Mouse (Mus musculus) kidney, embryonic 16.5 days (tissue): Measurements from ENCODE around the gene Ephb1. TPM values are rescaled to one million over a fixed set of nuclear protein-coding genes. Genes with fewer than 3 reads are reported as not detected.

Experiments
- ATAC-seq: fragments of 200-750 bp; cut with Nextera tagmentation; 2 replicates; pipeline ENCODE4 v1.8.0; 2017; ENCODE audit warnings: moderate TSS enrichment; ENCODE audit not compliant: low FRiP score, low TSS enrichment
- H3K27ac ChIP-seq: fragments of 300-500 bp; sonication (generic); 2 replicates; pipeline ENCODE4 v1.5.1; 2014; ENCODE audit warnings: low read length
- H3K27me3 ChIP-seq: fragments of 300-500 bp; sonication (generic); 2 replicates; pipeline ENCODE4 v1.6.1; 2014; ENCODE audit warnings: low read length, control low read depth, mixed read lengths; ENCODE audit not compliant: insufficient read depth
- H3K36me3 ChIP-seq: fragments of 300-500 bp; sonication (generic); 2 replicates; pipeline ENCODE4 v1.6.1; 2014; ENCODE audit warnings: low read length, control low read depth, mixed read lengths; ENCODE audit not compliant: insufficient read depth
- H3K4me1 ChIP-seq: fragments of 300-500 bp; sonication (generic); 2 replicates; pipeline ENCODE4 v1.6.1; 2014; ENCODE audit warnings: low read length, control low read depth, mixed read lengths; ENCODE audit not compliant: insufficient read depth
- H3K4me2 ChIP-seq: fragments of 300-500 bp; sonication (generic); replicated peaks from 2 replicates; pipeline ENCODE4 v1.6.1; 2014; ENCODE audit warnings: low read depth, low read length
- H3K4me3 ChIP-seq: fragments of 300-500 bp; sonication (generic); 2 replicates; pipeline ENCODE4 v1.5.1; 2014; ENCODE audit warnings: mild to moderate bottlenecking, low read length
- H3K9ac ChIP-seq: fragments of 300-500 bp; sonication (generic); replicated peaks from 2 replicates; pipeline ENCODE4 v1.6.1; 2014; ENCODE audit warnings: low read length
- H3K9me3 ChIP-seq: fragments of 300-500 bp; sonication (generic); 2 replicates; pipeline ENCODE4 v1.6.1; 2016; ENCODE audit warnings: low read length, control low read depth
- WGBS: fragments of 180-500 bp; shearing (Covaris S2); extraction: QIAGEN DNeasy Blood & Tissue Kit; methylation state at CpG from one replicate; pipeline ENCODE4 v1.1.7; 2014; 5-methylcytosine and 5-hydroxymethylcytosine counted together
- polyA plus RNA-seq: library from polyadenylated mRNA; unstranded; fragments of >200 nt; fragmentation: Nextera tagmentation; extraction: Ambion mirVana; gene quantifications from 2 replicates; pipeline ENCODE4 v1.2.1, GENCODE M21; 2015

Gene Ephb1
- polyA plus RNA-seq, 1 experiment from 2014 or later, result 4.1 TPM

DNA sequence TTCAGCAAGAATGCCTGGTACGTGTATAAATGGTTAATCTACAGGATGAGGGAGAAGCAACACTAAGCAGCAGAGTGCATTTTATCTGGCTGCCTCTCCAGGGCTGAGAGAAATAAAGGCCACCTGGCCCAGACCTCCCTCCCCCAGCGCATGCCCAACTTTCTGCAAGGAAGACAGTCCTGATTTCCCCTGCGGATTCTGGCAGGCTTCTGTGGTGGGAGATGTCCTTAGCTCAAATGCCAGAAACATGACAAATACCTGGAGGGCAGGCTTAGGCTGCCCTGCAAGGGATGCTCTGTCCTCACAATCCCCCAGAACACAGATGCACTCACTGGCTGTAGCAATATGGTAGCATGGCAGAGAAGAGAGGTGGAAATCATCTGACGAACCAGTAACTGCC is 416.4 kb downstream of the Ephb1 start:
- no peak for ATAC-seq
- 74% methylated on average over 4 of the region's 4 CpGs for WGBS
- Histone ChIP-seq H3K4me1 (no peaks in the 10 kb centered on the region), H3K9me3 (no peaks in the 10 kb centered on the region), H3K9ac (no peak overlapping the region), H3K4me3 (no peak overlapping the region), H3K4me2 (no peak overlapping the region), H3K27me3 (no peaks in the 10 kb centered on the region), H3K36me3 (no peaks in the 10 kb centered on the region), H3K27ac (no peak overlapping the region)

DNA sequence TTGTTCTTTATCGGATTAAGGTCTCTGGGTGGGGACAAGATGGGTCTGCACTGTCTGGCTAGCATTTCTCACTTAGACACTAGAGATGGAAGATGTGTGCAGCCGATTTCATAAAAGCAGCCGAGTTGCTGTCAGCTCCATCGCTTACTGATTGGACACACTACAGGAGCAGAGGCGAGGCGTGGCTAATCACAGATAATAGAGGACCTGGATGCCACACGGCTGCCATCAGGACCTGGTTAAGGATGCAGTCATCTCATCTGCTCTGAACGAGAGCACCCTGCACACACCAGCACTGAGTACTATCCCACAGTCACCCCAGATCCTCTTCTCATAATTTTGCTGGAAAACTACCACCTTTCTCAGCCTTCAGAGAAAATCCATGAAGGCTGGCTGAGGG is 419.6 kb downstream of the Ephb1 start:
- H3K4me3 ChIP-seq, result no peak overlapping the region
- H3K27ac ChIP-seq, result no peak overlapping the region
- H3K9ac ChIP-seq, result no peak overlapping the region
- no peak overlapping the region for H3K4me2 ChIP-seq
- H3K27me3 ChIP-seq, result no peaks in the 10 kb centered on the region
- ATAC-seq, result no peak
- WGBS, result 84% methylated on average over 8 of the region's 8 CpGs
- H3K9me3 ChIP-seq, result no peaks in the 10 kb centered on the region
- H3K4me1 ChIP-seq, result no peaks in the 10 kb centered on the region
- no peaks in the 10 kb centered on the region for H3K36me3 ChIP-seq

DNA sequence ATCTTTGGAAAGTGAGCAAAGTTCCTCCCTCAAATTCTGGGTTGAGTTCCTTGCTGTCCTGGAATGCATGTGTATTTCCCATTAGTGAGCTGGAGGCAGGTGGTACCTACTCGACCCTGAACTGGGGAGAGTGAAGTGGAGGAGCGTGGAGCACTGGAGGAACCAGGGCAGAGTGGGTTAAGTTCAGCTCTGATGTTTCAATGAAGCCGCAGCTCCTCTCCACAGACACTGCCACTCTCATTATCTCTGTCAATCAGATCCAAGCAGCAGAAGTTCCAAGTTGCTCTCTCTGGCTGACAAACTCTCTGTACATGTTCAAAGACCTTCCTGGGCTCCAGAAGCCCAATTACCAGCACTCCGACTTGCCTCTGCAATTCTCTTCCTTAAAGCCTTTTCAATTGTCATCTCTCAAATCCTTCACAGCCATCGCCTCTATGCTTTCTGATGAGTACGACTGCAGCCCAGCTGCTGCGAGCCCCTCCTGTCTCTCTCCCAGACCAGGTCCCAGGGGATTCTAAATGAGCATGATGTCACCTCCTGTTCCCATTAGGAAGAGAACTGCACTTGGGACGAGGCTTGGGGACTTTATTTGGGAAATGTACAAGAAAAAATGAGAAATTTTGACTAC is 420.4 kb downstream of the Ephb1 start:
- Histone ChIP-seq H3K9ac (no peak overlapping the region), H3K9me3 (no peaks in the 10 kb centered on the region), H3K36me3 (no peaks in the 10 kb centered on the region), H3K4me2 (no peak overlapping the region), H3K27me3 (no peaks in the 10 kb centered on the region), H3K27ac (no peak overlapping the region), H3K4me1 (no peaks in the 10 kb centered on the region), H3K4me3 (no peak overlapping the region)
- 62% methylated on average over 8 of the region's 8 CpGs for WGBS
- no peak for ATAC-seq

DNA sequence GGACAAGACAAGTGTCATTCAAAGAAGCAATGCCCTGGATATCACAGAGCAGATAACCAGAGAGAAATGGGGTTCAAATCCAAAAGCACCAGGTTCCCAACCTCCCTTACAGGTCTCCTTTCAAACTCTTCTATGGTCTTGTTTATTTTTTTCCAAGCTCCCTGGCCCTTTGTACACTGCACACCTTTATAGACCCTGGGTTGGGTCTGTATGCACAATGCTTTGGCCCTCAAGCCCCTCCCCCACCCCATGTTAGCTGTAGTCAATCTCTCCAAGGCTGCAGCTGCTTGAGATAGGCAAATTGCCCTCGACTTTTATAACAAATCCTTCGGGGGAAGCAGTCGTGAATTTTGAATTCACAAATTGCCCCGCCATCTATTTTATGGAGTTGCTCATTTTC is 429.7 kb downstream of the Ephb1 start:
- no peak for ATAC-seq
- no peaks in the 10 kb centered on the region for H3K9me3 ChIP-seq
- H3K4me3 ChIP-seq, result no peak overlapping the region
- no peaks in the 10 kb centered on the region for H3K4me1 ChIP-seq
- 54% methylated on average over 4 of the region's 4 CpGs for WGBS
- H3K36me3 ChIP-seq, result no peaks in the 10 kb centered on the region
- H3K27ac ChIP-seq, result no peak overlapping the region
- H3K9ac ChIP-seq, result no peak overlapping the region
- no peak overlapping the region for H3K4me2 ChIP-seq
- H3K27me3 ChIP-seq, result no peaks in the 10 kb centered on the region

DNA sequence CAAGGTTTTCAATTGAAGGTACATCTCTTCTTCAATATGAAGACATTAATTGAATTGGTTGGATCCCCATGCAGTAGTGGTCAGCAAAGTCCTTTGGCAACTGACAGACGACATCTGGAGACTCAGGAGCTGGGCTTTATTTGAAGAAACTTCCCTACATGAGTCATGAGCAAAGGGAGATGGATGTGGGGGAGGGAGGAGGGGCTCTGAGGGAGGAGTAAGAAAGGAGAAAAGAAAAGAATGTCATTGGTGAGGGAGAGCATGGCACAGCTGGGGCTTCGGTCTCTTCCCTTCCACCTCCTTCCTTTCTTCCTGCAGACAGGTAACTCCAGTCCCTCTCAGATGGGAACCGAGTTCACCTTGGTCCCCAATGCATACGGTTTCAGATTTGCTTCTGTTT is 431.6 kb downstream of the Ephb1 start:
- no peak overlapping the region for H3K9ac ChIP-seq
- H3K9me3 ChIP-seq, result no peaks in the 10 kb centered on the region
- H3K4me2 ChIP-seq, result no peak overlapping the region
- H3K4me1 ChIP-seq, result no peaks in the 10 kb centered on the region
- H3K27ac ChIP-seq, result no peak overlapping the region
- no peak for ATAC-seq
- no peaks in the 10 kb centered on the region for H3K27me3 ChIP-seq
- H3K36me3 ChIP-seq, result no peaks in the 10 kb centered on the region
- 72% methylated on average over 4 of the region's 4 CpGs for WGBS
- no peak overlapping the region for H3K4me3 ChIP-seq

DNA sequence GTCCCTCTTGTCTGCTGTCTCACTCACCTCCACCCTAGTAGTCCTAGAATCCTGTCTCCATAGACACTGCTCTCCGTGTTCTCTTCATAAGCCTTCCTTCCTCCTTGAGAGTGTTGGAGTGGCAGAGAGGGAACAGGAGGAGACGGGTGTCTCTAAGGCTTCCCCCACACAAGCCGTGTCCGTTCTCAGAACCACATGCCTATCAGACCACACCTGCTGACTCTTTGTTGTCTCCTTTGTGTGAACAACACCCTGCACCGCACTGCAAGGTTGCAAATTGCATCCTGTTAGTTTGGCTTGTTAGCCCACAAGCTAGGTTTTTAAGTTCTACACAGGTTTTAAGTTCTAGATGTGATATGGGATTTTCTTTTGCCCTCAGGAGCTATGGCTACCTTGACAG is 435.2 kb downstream of the Ephb1 start:
- no peaks in the 10 kb centered on the region for H3K4me1 ChIP-seq
- H3K9me3 ChIP-seq, result no peaks in the 10 kb centered on the region
- WGBS, result 86% methylated on average over 5 of the region's 5 CpGs
- no peak overlapping the region for H3K9ac ChIP-seq
- no peak overlapping the region for H3K4me3 ChIP-seq
- no peak overlapping the region for H3K4me2 ChIP-seq
- no peaks in the 10 kb centered on the region for H3K36me3 ChIP-seq
- ATAC-seq, result no peak
- no peak overlapping the region for H3K27ac ChIP-seq
- no peaks in the 10 kb centered on the region for H3K27me3 ChIP-seq

DNA sequence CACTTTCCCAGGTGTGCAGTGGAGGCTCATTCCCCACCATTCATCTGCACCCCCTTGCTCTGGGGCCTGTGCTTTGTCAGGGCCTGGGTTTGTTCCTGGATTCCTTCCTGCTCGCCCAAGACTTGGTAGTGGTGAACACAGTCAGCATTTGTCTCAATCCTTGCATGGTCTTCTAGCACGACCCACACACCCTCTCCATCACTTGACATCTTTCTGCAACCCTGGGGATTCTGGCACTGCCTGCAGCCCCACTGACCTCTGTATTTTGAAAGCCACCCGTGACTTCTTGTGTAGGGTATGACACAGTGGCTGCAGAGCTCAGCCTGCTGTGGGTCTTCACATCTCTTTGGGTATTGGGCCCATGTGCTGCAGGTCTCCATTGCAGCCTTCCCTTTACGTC is 435.7 kb downstream of the Ephb1 start:
- ATAC-seq, result no peak
- Histone ChIP-seq H3K4me3 (no peak overlapping the region), H3K36me3 (no peaks in the 10 kb centered on the region), H3K27me3 (no peaks in the 10 kb centered on the region), H3K9me3 (no peaks in the 10 kb centered on the region), H3K4me2 (no peak overlapping the region), H3K4me1 (no peaks in the 10 kb centered on the region), H3K9ac (no peak overlapping the region), H3K27ac (no peak overlapping the region)
- WGBS, result 84% methylated on average over 4 of the region's 4 CpGs

DNA sequence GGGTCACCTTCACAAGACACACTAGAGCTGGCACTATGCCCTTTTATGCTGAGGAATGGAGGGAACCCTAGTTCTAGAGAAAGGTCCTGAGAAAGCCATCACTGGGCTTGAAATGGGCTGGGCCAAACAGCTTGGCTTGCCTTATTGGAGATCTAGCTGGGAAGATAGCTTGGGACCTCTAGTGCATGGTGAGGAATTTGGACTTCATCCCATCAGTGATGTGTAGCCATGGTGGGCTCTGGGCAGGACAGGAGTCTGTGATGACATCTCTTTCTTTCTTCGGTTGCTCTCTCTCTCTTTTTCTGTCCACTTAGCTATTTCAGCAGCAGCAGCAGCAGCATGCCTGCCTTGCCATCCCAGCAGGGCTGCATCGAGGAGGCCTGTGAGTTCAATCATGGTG is 439.4 kb downstream of the Ephb1 start:
- Histone ChIP-seq H3K36me3 (no peaks in the 10 kb centered on the region), H3K4me2 (no peak overlapping the region), H3K9me3 (no peaks in the 10 kb centered on the region), H3K9ac (no peak overlapping the region), H3K27me3 (no peaks in the 10 kb centered on the region), H3K27ac (no peak overlapping the region), H3K4me1 (no peaks in the 10 kb centered on the region; the same call in 1 of the 2 replicates), H3K4me3 (no peak overlapping the region)
- ATAC-seq, result no peak
- WGBS, result 85% methylated on average over 2 of the region's 2 CpGs

DNA sequence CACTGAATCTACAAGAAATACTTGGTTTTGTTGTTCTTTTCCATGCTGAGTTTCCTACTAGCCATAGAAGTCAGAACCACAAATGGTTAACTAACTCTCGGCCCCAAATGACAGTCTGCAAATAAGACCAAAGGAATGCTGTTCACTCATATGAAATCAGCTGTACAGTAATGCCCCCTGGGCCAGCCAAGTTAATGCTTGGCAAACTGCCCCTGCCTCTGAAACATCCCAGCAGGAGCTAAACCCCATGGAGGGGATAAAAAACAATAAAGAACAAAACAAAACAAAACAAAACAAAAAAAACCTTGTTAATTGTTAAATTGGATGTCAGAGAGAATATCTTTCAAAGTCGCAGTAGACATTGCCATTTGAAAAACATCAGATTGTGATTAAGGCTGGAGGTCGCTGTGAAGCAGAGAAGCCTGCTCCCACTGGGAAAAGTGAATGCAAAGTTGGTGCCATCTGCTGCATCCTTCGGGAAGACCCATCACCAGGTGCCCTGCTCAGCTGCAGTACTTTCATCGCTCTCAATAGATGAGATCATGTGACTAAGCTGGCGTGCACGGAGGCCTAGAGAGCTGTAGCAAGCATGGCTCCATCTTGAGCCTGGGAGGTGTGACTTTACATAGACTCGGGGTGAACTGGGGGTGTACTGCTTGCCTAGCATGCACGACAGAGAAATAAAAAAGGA is 443.2 kb downstream of the Ephb1 start:
- ATAC-seq, result no peak
- no peak overlapping the region for H3K4me3 ChIP-seq
- H3K9me3 ChIP-seq, result no peaks in the 10 kb centered on the region
- H3K27me3 ChIP-seq, result no peaks in the 10 kb centered on the region
- H3K9ac ChIP-seq, result no peak overlapping the region
- H3K27ac ChIP-seq, result no peak overlapping the region
- 63% methylated on average over 9 of the region's 9 CpGs for WGBS
- no peaks in the 10 kb centered on the region for H3K36me3 ChIP-seq
- H3K4me2 ChIP-seq, result no peak overlapping the region
- H3K4me1 ChIP-seq, result no peaks in the 10 kb centered on the region; the same call in 1 of the 2 replicates

DNA sequence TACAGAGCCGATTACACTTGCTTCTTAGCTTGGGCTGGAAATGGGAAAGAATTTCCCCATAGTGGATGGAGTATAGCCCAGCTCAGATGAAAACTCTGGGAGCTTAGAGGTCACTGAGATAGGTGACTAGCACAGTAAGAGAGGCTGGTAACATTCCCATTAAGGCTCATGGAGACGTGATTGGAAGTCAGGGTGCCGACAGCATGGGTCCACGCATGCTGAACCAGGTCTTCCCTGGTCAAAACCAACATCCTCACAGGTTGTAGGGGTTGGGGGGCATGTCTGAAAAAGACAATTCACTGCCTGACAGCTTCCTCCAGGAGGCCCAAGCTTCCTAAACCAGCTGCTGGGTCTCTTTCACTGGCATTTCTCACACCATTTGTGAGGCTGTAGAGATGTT is 445.0 kb downstream of the Ephb1 start:
- ATAC-seq, result no peak
- H3K4me1 ChIP-seq, result no peaks in the 10 kb centered on the region; the same call in 1 of the 2 replicates
- no peak overlapping the region for H3K9ac ChIP-seq
- no peaks in the 10 kb centered on the region for H3K36me3 ChIP-seq
- WGBS, result 82% methylated on average over 4 of the region's 4 CpGs
- no peaks in the 10 kb centered on the region for H3K9me3 ChIP-seq
- H3K27ac ChIP-seq, result no peak overlapping the region
- no peaks in the 10 kb centered on the region for H3K27me3 ChIP-seq
- H3K4me3 ChIP-seq, result no peak overlapping the region
- H3K4me2 ChIP-seq, result no peak overlapping the region
